ENCODE assay signal across 8 mouse cellular contexts in the genomic region with DNA sequence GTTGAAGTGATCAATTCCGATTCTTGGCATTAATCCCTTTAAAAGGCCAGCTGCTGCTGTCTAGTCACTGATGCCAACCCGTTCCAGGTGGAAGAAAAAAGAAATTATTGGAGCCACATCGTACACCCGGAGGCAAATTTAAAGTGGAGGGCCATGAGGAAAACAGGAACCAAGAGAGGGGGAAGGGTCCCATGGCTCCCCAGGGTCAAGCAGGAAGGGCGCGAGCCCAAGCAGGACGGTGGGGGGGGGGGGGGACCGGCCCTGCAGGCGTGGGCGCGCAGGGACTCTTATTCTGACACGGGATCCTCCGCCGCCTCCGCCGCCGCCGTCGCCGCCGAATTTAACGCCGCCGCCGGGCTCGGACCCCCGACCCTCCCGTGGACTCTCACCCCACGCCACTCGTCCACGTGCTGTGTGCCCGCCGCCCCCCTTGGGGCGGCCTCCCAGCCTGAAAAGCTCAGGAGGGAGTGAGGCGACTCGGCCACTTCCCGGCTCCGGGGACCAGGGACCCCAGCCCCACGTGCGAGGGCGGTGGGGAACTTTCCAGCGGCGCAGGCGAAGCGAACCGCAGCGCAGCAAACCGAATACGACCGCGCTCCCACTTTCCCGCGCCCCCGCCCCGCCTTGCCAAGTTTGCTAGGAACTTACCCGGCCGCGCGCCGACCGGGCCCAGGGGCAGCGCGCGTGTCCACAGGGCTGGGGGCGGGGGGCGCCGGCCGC. TPM values are rescaled to one million over a fixed set of nuclear protein-coding genes. Genes with fewer than 3 reads are reported as not detected.
DNase-seq lines count a peak whose midpoint lies in the region; ATAC-seq and TF ChIP-seq lines count a peak whose summit lies in the region.

No protein-coding gene starts in this region.

- H3K27me3 ChIP-seq in intestine, postnatal 0 days (replicated peaks; ENCODE audit: control insufficient read depth, insufficient read depth, low read length): no peaks in the 10 kb centered on the region
- no peaks in the 10 kb centered on the region for H3K27me3 ChIP-seq in liver, embryonic 13.5 days
- H3K27me3 ChIP-seq in neural tube, embryonic 13.5 days: no peaks in the 10 kb centered on the region; the same call in 1 of the 2 replicates

- H3K4me2 ChIP-seq in intestine, postnatal 0 days (replicated peaks; ENCODE audit: low read depth): peak overlapping the region; percentile 73
- H3K4me2 ChIP-seq in liver, embryonic 13.5 days: peak overlapping the region; percentile 98
- H3K4me2 ChIP-seq in neural tube, embryonic 13.5 days: peak overlapping the region; percentile 79

- no peaks in the 10 kb centered on the region; the same call in 1 of the 2 replicates for H3K36me3 ChIP-seq in intestine, postnatal 0 days (ENCODE audit: control insufficient read depth, insufficient read depth)
- H3K36me3 ChIP-seq in liver, embryonic 13.5 days: no peaks in the 10 kb centered on the region
- no peaks in the 10 kb centered on the region for H3K36me3 ChIP-seq in neural tube, embryonic 13.5 days

- peak; percentile 39 for DNase-seq in urinary bladder, postnatal 25 days (ENCODE audit: low spot score)
- no peak for DNase-seq in urinary bladder, adult 2 months (ENCODE audit: low spot score)
- DNase-seq in liver, embryonic 13.5 days: peak; percentile 23
- DNase-seq in thymus, postnatal 14 days: peak; percentile 67

- peak; percentile 3; the same call in 1 of the 2 replicates for ATAC-seq in common myeloid progenitor, adult 5-6 weeks (replicated peaks; ENCODE audit: low read depth, poor library complexity, severe bottlenecking)
- peak; percentile 21 for ATAC-seq in granulocyte monocyte progenitor cell, adult 5-6 weeks (replicated peaks; ENCODE audit: poor library complexity, severe bottlenecking)
- peak; percentile 9 for ATAC-seq in intestine, postnatal 0 days
- ATAC-seq in liver, embryonic 13.5 days (ENCODE audit: low read depth): no peak
- ATAC-seq in neural tube, embryonic 13.5 days (ENCODE audit: low read depth): peak; percentile 60

- peak overlapping the region; percentile 96 for H3K9ac ChIP-seq in intestine, postnatal 0 days (ENCODE audit: low read depth, low read length)
- peak overlapping the region; percentile 99 for H3K9ac ChIP-seq in liver, embryonic 13.5 days
- peak overlapping the region; percentile 88 for H3K9ac ChIP-seq in neural tube, embryonic 13.5 days

- H3K9me3 ChIP-seq in intestine, postnatal 0 days (ENCODE audit: control insufficient read depth): no peaks in the 10 kb centered on the region
- no peaks in the 10 kb centered on the region for H3K9me3 ChIP-seq in liver, embryonic 13.5 days (replicated peaks)
- no peaks in the 10 kb centered on the region for H3K9me3 ChIP-seq in neural tube, embryonic 13.5 days

- no peak for TF ChIP-seq CTCF in intestine, postnatal 0 days (IDR thresholded peaks at IDR 0.05; ENCODE audit: low read depth)

- under 1% methylated on average over 56 of the region's 68 CpGs for WGBS in intestine, postnatal 0 days
- under 1% methylated on average over 68 of the region's 68 CpGs for WGBS in liver, embryonic 13.5 days (ENCODE audit: insufficient replicate concordance)
- WGBS in neural tube, embryonic 13.5 days: under 1% methylated on average over 64 of the region's 68 CpGs

- H3K4me3 ChIP-seq in intestine, postnatal 0 days (ENCODE audit: low read depth, low read length): peak overlapping the region; percentile 83
- H3K4me3 ChIP-seq in liver, embryonic 13.5 days (replicated peaks): peak overlapping the region; percentile 95
- peak overlapping the region; percentile 95 for H3K4me3 ChIP-seq in neural tube, embryonic 13.5 days

- H3K27ac ChIP-seq in intestine, postnatal 0 days (ENCODE audit: low read depth, low read length): peak overlapping the region; percentile 97
- peak overlapping the region; percentile 96 for H3K27ac ChIP-seq in liver, embryonic 13.5 days
- peak overlapping the region; percentile 83 for H3K27ac ChIP-seq in neural tube, embryonic 13.5 days (replicated peaks)

- peaks cover 15% of the 10 kb centered on the region; the same call in 1 of the 2 replicates for H3K4me1 ChIP-seq in intestine, postnatal 0 days (replicated peaks; ENCODE audit: control insufficient read depth, insufficient read depth, low read length)
- peaks cover 70% of the 10 kb centered on the region for H3K4me1 ChIP-seq in liver, embryonic 13.5 days (replicated peaks)
- peaks cover 42% of the 10 kb centered on the region for H3K4me1 ChIP-seq in neural tube, embryonic 13.5 days (replicated peaks)

RNA-seq across cellular contexts. Expression of a gene that starts 22.6 kb away (rescaled TPM):
- polyA plus RNA-seq in urinary bladder, adult 2 months (2012; rRNA removed): 28.8 and 38.7 TPM in 2 replicates
- 86.7 and 90.0 TPM in 2 replicates for total RNA-seq in common myeloid progenitor, adult 5-6 weeks (2017)
- 51.7 and 69.2 TPM in 2 replicates for total RNA-seq in granulocyte monocyte progenitor cell, adult 5-6 weeks (2014; fragmentation: Nextera tagmentation)
- 47.5 and 58.2 TPM in 2 replicates for total RNA-seq in granulocyte monocyte progenitor cell, adult 5-6 weeks (2017)
- 42.6 and 43.3 TPM in 2 replicates for polyA plus RNA-seq in intestine, postnatal 0 days (2015; fragmentation: Nextera tagmentation; extraction: Ambion mirVana)
- 27.1 and 27.8 TPM in 2 replicates for polyA plus RNA-seq in liver, embryonic 13.5 days (2015; fragmentation: Nextera tagmentation; extraction: Ambion mirVana)
- polyA plus RNA-seq in neural tube, embryonic 13.5 days (2015; fragmentation: Nextera tagmentation; extraction: Ambion mirVana): 30.6 and 31.8 TPM in 2 replicates
